Mouse (Mus musculus) naive thymus-derived CD4-positive, alpha-beta T cell, adult 2 months (primary cell): ENCODE measurements around the gene Aff3.

Experiments used
- DNase-seq: peaks from one replicate; pipeline ENCODE4 v3.0.0-alpha.2; 2011; ENCODE audit warnings: low read depth

Aff3 gene

GRCm38 (mm10) chr1:38664777-38665176 lies at the start of gene Aff3:
Gene Aff3 (minus strand): TSS chr1:38664955.
- DNase-seq, result peak; percentile 73

GRCm38 (mm10) chr1:38700646-38701045 lies 35.9 kb upstream of the Aff3 start:
- no peak for DNase-seq

GRCm38 (mm10) chr1:38699244-38699643 lies 34.5 kb upstream of the Aff3 start:
- DNase-seq, result no peak

GRCm38 (mm10) chr1:38695812-38696681 lies 31.3 kb upstream of the Aff3 start:
- DNase-seq, result peak; percentile 51

- peak; percentile 18 for DNase-seq
These were observed 30.5 kb upstream of the Aff3 start for GRCm38 (mm10) chr1:38695089-38695811.

DNA sequence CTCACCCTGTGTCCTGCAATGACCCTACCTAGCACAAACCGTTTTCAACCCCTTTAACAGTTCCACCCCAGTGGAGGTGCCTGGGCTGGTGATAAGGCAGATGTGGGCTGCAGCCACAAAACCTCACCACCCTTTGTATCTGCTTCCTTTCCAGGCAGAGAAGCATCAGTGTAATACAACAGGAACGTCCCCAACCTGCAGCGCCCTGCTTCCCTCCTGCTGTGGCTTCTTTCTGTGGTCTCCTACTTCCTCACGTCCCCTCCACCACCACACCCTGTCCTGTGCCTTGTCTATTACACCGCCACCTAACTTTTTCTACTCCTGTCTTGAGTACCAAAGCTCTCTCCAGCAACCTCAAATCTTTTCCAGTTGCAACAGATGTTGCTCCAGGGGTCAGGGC lies 29.4 kb upstream of the Aff3 start:
- DNase-seq, result peak; percentile 73

DNA sequence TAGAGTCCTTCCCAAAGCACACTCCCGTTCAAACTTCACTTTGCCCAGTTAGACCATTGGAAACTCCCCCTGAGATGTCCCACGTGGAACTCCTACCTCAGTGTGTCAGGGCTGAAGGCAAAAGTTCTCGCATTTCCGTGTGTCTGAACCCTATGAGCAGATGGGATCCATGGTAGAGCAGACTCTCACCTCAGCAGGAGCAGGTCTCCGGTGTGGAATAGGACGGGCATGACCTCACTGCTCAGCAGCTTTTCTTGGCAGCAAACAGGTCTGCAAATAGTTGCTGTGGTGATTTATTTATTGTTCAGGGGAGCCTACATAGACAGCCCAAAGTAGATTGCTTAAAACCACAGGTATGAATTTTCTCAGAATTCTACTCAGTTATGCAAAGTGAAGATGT lies 25.7 kb upstream of the Aff3 start:
- no peak for DNase-seq

- no peak for DNase-seq
These were observed 23.5 kb upstream of the Aff3 start for GRCm38 (mm10) chr1:38688216-38688615.

GRCm38 (mm10) chr1:38685706-38686105 lies 21.0 kb upstream of the Aff3 start:
- DNase-seq, result no peak

- no peak for DNase-seq
These were observed 18.5 kb upstream of the Aff3 start for GRCm38 (mm10) chr1:38683158-38683721.

DNA sequence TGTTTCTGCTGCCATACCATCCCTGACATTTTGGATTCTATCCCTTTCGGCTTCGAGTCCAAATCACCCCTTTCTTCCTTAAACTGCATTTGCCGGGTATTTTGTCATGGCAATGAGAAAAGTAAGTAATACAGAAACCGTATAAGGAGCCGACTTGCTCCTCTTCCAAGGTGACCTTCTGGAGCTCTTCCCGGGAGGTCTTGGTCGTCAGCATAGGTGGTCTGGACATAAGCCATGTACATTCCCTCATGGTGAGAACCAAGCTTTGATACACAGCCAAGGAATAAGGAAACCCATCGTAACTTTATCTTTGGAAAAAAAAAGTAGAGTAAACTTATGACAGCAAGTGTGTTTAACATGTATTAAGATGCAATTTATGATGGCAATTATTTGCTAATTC lies 15.1 kb upstream of the Aff3 start:
- DNase-seq, result no peak

- DNase-seq, result no peak
These were observed 7.0 kb upstream of the Aff3 start for GRCm38 (mm10) chr1:38671756-38672155.

DNA sequence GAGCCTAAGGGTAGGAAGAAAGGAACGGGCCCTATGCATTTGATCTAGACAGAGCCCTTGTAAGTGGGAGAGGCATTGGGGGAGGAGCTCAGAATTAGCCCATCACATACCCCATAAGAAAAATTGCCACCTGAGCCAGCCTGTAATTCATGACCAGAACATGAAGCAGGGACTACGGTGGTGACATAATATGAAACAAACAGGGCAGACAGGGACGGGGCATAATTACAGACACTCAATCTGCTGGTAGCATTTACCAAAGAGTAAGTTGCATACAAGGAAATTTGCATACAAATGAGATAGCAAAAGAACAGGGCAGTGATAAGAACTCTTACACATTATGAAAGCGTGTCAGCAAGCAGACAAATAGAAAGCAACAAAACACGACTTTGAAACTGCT lies 6.3 kb upstream of the Aff3 start:
- DNase-seq, result no peak

DNA sequence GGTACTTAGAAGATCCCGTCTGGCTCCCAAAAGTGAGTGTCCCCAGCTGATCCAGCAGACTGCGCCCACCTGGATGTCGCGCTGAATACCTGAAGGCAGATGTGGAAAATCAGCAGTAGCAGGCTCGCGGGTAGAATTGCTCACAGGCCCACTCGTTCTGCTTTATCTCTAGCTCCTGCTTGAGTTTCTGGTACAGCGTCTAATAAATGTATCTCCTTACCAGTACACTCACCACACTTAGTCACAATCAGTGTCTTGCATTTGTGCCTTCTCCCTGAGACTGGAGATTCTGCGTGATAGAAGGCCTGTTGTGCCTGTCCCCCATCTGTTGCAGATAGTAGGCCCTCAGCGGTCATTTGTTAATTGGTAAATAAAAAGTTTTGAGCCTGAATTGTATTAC lies 3.6 kb upstream of the Aff3 start:
- DNase-seq, result no peak

GRCm38 (mm10) chr1:38667892-38668291 lies 3.1 kb upstream of the Aff3 start:
- DNase-seq, result no peak

- DNase-seq, result no peak
These were observed 2.0 kb upstream of the Aff3 start for GRCm38 (mm10) chr1:38666766-38667118.

DNA sequence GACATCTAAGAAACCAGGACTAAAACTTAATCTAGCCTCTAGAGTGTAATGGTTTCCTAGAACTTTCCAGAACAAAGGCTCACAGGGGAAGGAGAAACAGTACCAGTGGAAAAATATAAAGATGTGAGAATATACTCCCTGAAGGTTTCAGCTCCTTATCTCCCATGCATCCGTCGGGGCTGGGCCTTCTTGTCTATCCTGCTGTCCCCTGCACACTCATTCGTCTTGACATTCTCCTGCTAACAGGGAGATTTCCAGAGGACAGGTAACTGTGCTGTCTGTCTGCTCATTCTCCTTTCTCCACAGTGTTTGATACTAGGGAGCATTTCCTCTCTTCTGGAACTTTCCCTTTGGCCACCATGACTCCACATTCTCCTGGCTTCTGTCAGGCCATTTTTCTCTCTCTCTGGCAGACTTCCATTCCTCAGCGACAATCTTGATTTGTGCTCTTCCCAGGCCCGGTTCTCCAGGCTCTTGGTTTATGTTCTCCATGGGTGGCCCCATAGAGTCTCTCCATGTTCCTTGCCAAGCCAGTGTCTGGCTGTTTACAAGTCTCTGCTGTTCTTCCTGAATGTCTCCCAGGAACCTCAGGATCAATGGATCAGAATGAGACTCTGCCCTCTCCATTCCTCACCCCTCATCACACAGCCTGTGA lies 1.5 kb upstream of the Aff3 start:
- DNase-seq, result no peak

GRCm38 (mm10) chr1:38665611-38666010 lies 856 bp upstream of the Aff3 start:
- peak; percentile 86 for DNase-seq

DNA sequence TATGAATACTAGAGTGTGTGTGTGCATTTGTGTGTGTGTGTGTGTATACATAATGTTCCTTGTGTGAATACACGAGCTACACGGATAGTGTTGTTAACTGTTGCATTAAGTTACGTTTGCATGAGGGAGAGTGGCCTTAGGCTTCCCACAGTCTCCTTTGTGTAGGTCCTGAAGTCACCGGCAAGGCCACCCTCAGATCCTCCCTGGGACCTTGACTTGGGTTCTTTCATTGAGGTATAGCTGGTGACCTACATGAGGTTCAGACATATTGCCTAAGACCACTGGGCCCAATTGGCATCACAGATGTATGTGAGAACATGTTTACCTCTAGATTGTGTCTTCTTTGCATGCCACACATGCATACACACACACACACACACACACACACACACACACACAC lies 494 bp downstream of the Aff3 start:
- DNase-seq, result peak; percentile 47

DNA sequence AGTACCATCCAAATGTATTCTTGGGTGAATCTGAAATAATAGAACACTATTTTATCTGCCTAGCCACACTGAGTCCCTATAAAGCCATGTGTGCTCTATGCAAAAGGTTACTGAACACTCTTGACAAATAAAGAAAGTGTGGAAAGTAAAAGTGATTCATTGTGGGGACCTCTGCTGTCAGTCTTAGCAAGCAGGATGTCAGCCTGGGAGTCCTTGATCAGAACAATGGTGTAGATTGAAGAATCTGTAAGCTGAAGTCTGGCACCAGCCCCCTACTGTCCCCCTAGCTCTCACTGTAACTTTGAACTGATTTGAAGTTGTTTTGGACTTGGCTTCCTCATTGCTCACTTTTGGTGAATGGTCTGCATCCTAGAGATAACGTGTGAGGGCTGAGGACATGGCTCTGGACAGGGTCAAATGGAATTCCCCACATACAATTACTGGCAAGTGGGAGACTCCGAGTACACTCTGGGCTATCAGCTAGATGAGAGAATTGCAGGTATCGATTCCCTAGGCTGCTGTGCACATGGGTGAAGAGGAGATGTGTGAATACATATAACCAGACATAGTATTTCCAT lies 2.0 kb downstream of the Aff3 start:
- DNase-seq, result peak; percentile 61

- DNase-seq, result no peak
These were observed 5.7 kb downstream of the Aff3 start for GRCm38 (mm10) chr1:38658933-38659553.

DNA sequence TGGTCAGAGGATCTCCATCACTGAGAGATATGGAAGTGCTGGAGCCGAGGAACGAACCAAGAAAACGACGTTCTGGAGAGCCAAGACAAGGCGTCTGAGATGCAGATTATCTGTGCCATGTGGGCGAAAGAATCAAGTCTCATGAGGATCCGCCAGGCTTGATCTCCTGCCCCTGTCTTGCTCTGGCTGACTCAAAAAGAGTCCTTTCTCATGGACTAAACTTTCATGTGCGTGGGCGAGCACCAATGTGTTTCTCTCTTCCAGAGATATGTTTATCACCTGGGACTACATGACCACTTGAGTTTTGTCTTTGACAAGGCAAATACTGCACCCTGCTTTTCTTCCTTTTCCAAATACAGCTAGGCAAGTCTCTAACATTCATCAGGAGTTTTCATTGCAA lies 6.4 kb downstream of the Aff3 start:
- no peak for DNase-seq
